Mouse (Mus musculus) 3134 (cell line): ENCODE results near the gene Ak1.

Source experiments
- DNase-seq: peaks from one replicate; pipeline ENCODE4 v3.0.0-alpha.2; 2011; ENCODE audit warnings: low spot score; ENCODE audit not compliant: insufficient read length; ENCODE audit errors: extremely low read depth

Gene Ak1

DNA sequence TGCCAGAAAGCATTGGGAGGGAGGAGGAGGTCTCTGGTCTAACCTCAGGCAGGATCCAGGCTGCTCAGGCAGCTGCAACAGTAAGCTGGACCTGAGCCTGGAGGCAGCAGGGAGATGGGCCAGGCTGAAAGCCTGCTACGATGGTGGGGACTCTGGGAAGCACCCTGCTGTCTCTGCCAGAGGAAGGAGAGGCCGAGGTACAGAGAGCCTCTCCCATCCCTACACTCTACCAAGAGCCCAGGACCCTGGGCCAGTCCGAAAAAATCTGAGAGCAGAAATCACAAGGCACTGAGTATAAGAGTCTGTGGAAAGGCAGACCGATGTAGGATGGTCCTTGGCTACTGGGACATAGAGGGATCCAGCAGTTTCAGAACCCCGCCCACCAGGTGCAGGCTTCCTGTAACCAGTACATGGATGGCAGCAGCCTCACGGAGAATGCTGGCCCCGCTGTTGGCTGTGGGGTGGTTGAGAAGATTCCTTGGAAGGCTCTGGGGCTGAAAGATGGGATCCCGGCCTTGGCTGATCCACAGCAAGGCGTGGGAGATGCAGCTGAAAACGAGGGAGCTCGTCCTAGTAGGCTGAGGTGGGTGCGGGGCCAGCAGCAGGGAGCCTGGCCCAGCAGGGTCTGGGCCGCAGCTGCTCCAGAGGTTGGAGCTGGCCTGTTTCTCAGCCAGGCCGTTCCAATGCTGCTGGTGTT, 61.3 kb downstream of the Ak1 start:
- DNase-seq: no peak

DNA sequence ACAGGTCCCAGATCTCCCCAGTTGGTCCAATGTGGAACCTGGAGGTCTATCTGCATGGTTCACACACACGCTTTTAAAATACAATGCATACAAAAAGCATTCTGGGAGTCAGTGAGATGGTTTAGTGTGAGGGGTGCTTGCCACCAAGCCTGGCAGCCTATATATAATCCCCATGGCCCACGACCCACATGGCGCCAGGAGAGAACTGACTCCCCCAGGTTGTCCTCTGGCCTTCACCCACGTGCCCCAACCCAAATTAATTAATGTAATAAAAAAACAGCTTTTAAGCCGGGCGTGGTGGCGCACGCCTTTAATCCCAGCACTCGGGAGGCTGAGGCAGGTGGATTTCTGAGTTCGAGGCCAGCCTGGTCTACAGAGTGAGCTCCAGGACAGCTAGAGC, 62.1 kb downstream of the Ak1 start:
- no peak for DNase-seq
